Mouse (Mus musculus): ENCODE data around the gene Prkar2a.

The Prkar2a gene

GRCm38 (mm10) chr9:108752142-108752920, 63.2 kb downstream of the Prkar2a start:
- no peak for DNase-seq (ENCODE audit: extremely low spot score)

DNA sequence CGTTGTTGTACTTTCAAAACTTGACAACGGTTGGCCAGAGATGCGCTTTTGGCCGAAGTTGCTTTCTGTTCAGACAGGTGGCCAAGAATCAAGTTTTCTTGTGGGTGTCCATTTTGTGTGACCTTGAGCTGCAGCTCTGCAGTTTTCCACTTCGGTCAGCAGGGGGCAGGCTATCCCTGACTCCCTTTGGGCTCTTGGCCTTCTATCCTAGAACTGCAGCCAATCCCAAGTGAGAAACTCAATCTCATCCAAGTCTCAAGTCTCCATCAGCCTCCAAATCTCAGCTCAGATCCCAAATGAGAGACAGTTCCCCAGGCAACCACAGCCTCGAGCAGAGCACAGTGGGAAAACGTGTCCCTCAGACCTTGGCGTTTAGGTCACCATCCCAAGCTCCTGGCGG, 64.2 kb downstream of the Prkar2a start:
- peak; percentile 26 for DNase-seq (ENCODE audit: extremely low spot score)

DNA sequence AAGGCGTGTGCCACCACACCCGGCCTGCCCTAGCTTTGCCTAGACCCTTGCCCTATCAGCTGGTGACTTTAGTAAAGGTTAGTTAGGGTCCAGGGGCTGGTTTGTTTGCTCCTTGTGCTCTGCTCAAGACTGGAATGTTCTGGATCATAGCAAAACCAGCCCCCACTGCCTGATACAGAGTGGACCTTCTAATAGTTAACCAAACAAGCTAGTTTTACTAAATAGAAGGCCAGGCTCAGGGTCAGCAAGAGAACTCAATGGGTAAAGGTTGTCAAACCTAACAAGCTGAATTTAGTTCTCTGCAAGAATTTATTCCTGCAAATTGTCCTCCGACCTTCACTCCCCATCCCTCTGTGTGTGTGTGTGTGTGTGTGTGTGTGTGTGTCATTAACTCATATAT, 64.9 kb downstream of the Prkar2a start:
- no peak for DNase-seq (ENCODE audit: extremely low spot score)

GRCm38 (mm10) chr9:108754423-108754822, 65.3 kb downstream of the Prkar2a start:
- DNase-seq (ENCODE audit: extremely low spot score) = no peak

DNA sequence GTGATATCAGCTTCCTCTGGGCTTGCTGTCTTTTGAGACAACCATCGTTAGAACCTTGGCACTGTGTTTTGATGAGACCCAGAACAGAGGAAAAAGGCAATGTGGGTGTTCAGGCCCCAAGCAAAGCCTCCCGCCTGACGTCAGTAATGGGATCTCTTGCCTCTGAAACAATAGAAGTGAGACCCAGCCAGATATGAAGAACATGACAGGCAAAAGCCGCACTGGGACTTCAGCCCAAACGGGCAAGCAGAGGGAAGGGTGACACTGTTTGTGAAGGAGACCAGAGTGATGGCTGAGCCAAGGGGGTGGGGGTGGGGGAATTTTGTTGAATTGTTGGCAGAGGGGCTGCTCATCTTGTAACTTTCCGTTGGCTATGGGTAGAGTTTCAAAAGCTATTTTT, 68.3 kb downstream of the Prkar2a start:
- DNase-seq (ENCODE audit: extremely low spot score) = no peak

- DNase-seq (ENCODE audit: extremely low spot score) = no peak
These were observed 70.0 kb downstream of the Prkar2a start for GRCm38 (mm10) chr9:108759121-108759520.

GRCm38 (mm10) chr9:108759805-108760204, 70.7 kb downstream of the Prkar2a start:
- peak; percentile 50 for DNase-seq (ENCODE audit: extremely low spot score)

DNA sequence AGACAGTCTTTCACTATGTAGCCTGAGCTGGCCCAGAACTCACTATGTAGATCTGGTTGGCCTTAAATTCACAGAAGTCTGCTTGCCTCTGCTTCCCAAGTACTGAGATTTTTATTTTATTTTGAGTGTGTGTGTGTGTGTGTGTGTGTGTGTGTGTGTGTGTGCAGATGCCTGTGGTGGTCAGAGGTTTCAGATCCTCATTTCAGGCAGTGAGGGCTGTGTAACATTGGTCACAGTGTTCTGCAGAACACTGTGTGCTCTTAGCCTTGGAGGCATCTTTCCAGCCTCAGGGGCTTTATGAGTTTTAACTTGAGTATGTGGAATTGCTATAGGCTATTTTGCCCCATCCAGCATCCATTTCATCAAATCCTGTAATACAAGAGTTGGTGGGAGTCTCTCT, 72.4 kb downstream of the Prkar2a start:
- DNase-seq (ENCODE audit: extremely low spot score) = no peak

GRCm38 (mm10) chr9:108764971-108765370, 75.9 kb downstream of the Prkar2a start:
- DNase-seq (ENCODE audit: extremely low spot score) = no peak

DNA sequence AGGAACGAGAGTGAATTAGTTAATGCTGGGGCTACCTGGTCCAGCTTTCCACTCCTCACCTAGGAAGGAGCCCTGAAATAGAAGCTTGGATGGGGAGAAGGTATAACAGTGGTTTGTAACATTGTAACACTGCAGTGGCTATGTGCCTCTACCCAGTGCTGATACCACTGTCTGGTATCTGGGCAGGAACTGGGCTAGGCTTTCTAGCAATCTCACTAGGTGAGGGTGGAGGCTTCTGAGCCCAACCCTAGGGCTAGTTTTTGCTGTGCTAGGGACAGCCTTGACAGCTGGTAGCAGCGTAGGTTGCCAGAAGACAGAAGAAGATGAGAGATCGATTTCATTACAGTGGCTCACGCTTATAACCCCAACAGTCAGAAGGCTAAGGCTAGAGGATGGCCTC, 87.5 kb downstream of the Prkar2a start:
- DNase-seq (ENCODE audit: extremely low spot score) = no peak

GRCm38 (mm10) chr9:108777276-108777675, 88.2 kb downstream of the Prkar2a start:
- DNase-seq (ENCODE audit: extremely low spot score) = no peak

- DNase-seq (ENCODE audit: extremely low spot score) = no peak
These were observed 91.8 kb downstream of the Prkar2a start for GRCm38 (mm10) chr9:108780959-108781358.

GRCm38 (mm10) chr9:108781891-108782290, 92.8 kb downstream of the Prkar2a start:
- no peak for DNase-seq (ENCODE audit: extremely low spot score)

- DNase-seq (ENCODE audit: extremely low spot score) = no peak
These were observed 93.9 kb downstream of the Prkar2a start for GRCm38 (mm10) chr9:108782836-108783547.

DNA sequence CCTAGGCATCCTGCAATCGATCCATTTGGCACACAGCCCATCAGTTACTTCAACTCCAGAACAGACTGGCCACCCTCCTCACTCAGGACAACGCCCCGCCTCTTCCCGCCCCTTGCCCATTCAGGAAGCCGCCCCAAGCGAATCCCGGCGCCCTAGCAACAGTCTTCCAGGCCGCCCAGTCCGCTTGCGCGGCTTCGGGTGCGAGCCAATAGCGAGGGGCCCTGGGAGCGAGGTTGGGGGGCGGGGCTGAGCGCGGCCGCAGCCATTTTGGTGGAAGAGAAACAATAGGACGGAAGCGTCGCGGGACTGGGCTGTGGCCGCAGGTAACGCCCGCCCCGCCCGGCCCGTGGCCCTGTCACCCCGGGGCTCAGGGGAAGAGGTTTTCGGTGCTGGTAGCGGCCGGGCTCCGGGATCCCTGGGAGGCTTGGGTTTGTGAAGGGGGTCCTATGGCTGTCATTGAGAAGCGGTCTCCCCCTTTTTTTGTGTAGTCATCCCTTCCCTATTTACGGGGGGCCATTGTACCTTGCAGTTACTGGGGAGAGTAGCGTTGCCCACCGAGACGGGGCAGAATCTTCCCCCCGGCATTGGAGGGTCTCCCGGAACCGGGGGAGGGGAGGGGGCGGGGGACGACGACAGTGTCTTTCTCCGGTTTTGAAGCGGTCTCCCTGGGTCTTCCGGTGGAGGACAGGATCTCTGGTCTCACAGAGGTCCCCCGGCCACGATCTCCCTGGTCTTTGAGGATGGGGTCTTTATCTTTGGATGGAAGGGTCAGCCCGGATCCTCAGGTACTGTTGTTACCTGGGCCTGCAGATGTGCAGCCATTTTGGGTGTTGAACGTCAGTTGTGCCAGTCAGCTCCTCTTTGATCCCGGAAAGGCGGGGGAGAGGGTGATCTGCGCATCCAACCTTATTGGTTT, 94.7 kb downstream of the Prkar2a start, which contains the start of gene Ip6k2:
Gene Ip6k2, plus strand, starts transcription at position 249 of the 916 bp plus-strand sequence.
- peak; percentile 98 for DNase-seq (ENCODE audit: extremely low spot score)

DNA sequence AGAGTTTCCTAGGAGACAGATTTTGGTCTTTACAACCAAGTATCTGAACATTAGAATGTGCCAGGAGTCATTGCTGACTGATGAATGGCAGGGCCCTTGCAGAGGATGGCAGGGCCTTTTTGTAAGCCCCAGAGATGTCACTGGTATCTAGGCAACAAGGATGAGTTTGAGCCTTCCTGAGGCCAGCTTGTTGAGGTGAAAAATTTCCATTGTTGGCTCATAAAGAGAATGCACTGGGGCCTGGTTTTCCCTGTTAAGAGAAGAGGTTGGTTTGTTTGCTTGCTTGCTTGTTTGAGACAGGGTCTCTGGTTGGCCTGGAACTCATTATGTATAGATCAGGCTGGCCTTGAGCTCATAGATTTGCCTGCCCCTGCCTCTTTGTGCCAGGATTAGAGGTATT, 96.3 kb downstream of the Prkar2a start:
- DNase-seq (ENCODE audit: extremely low spot score) = peak; percentile 60

- no peak for DNase-seq (ENCODE audit: extremely low spot score)
These were observed 97.4 kb downstream of the Prkar2a start for GRCm38 (mm10) chr9:108786494-108786893.

DNA sequence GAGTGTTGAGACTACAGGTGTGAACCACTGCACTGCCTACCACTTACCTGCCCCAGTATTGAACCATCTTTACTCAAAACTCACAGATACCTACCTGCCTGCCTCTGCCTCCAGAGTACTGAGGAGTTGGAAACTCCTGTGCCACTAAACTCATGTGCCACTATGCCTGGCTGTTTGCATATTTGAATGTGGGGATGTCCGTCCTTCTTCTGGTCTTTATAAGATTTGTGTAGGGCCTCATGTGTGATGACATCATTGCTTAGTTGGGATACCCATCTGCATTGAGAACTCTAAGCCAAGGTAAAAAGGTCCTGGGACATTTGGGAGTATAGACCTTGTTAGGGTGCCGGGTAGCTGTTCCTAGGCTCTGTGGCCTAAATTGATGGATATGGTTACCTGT, 98.0 kb downstream of the Prkar2a start:
- DNase-seq (ENCODE audit: extremely low spot score) = no peak

GRCm38 (mm10) chr9:108788713-108789112, 99.6 kb downstream of the Prkar2a start:
- DNase-seq (ENCODE audit: extremely low spot score) = no peak

GRCm38 (mm10) chr9:108792307-108792706, 103.2 kb downstream of the Prkar2a start:
- no peak for DNase-seq (ENCODE audit: extremely low spot score)

- no peak for DNase-seq (ENCODE audit: extremely low spot score)
These were observed 103.6 kb downstream of the Prkar2a start for GRCm38 (mm10) chr9:108792730-108793129.

DNA sequence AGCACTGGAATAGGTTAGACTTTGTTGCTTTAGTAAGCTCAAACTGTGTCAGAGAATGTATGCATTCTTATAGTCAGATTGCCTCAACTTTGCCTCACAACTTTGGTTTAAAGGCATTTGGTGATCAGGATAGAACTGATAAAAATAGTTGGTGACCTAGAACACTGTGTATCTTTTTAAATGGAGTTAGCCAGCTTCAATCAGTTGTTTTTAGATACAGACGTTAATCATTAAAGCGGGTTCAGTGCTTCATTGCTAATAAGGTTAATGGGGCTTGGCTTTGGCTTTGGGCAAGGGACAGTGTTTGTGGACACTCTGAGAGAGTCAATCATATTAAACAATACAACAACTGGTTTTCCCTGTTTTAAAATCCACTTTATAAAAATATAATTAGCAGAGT, 106.2 kb downstream of the Prkar2a start:
- no peak for DNase-seq (ENCODE audit: extremely low spot score)

Measured in embryo, embryonic 9.5 days (tissue).